Mouse (Mus musculus) heart, adult 2 months (tissue): ENCODE results near the gene Unc45a. TPM values are rescaled to one million over a fixed set of nuclear protein-coding genes. Genes with fewer than 3 reads are reported as not detected.

Source experiments
- DNase-seq, 2 experiments: peaks; one replicate each; pipeline ENCODE4 v3.0.0; 2021
- H3K27ac ChIP-seq: fragments of 200-600 bp; 2 replicates; pipeline ENCODE4 v1.8.1; 2022
- H3K27me3 ChIP-seq: fragments of 200-500 bp; 2 replicates; pipeline ENCODE4 v1.6.1; 2012; ENCODE audit warnings: mild to moderate bottlenecking, low read length, inconsistent platforms, mixed read lengths; ENCODE audit not compliant: control insufficient read depth, insufficient read depth
- H3K36me3 ChIP-seq: fragments of 200-500 bp; 2 replicates; pipeline ENCODE4 v1.6.1; 2012; ENCODE audit warnings: low read length, inconsistent platforms; ENCODE audit not compliant: control insufficient read depth, insufficient read depth
- H3K4me1 ChIP-seq: fragments of 200-500 bp; 2 replicates; pipeline ENCODE4 v1.6.1; 2011; ENCODE audit warnings: low read length; ENCODE audit not compliant: control insufficient read depth, insufficient read depth
- H3K4me3 ChIP-seq: fragments of 200-600 bp; 2 replicates; pipeline ENCODE4 v1.8.1; 2022
- H3K79me2 ChIP-seq: fragments of 200-500 bp; replicated peaks from 2 replicates; pipeline ENCODE4 v1.6.1; 2012; ENCODE audit warnings: mild to moderate bottlenecking, inconsistent platforms, low read length, moderate library complexity, mixed read lengths; ENCODE audit not compliant: control insufficient read depth, insufficient read depth
- H3K9ac ChIP-seq: fragments of 200-500 bp; 2 replicates; pipeline ENCODE4 v1.6.1; 2012; ENCODE audit warnings: low read depth, mild to moderate bottlenecking, control low read depth, inconsistent platforms, low read length, mixed read lengths
- CTCF ChIP-seq: fragments of 200-600 bp; IDR thresholded peaks from 2 replicates; pipeline ENCODE4 v1.8.1; 2022; ENCODE audit warnings: antibody characterized with exemption, mild to moderate bottlenecking, moderate library complexity
- EP300 ChIP-seq: fragments of 200-500 bp; IDR thresholded peaks from 2 replicates; pipeline ENCODE4 v1.6.1; 2011; ENCODE audit warnings: low read depth, low read length, control low read depth; ENCODE audit not compliant: insufficient read depth
- POLR2A ChIP-seq: fragments of 200-500 bp; IDR thresholded peaks from 2 replicates; pipeline ENCODE4 v1.6.1; 2011; ENCODE audit warnings: mild to moderate bottlenecking, low read depth, low read length, control low read depth; ENCODE audit not compliant: insufficient read depth
- WGBS: fragments of 180-500 bp; shearing (Covaris S2); methylation state at CpG from one replicate; pipeline ENCODE4 v1.1.7; 2018; 5-methylcytosine and 5-hydroxymethylcytosine counted together
- intact Hi-C: fragments of 180-260 bp; cut with DNase I; formaldehyde crosslinking; loops from one replicate; pipeline ENCODE4 v1.15.1; 2025
- polyA plus RNA-seq: library from polyadenylated mRNA; depleted of rRNA; stranded (reverse); fragments of >200 nt; gene quantifications from 2 replicates; pipeline ENCODE4 v1.2.3, GENCODE M21; 2012
- total RNA-seq, 2 experiments: library from RNA; stranded (reverse); gene quantifications; 2 replicates each; pipeline ENCODE4 v1.2.3; 2021

Unc45a gene
- total and polyA plus RNA-seq, 3 experiments, result 15.8 to 24.0 (median 16.8) TPM

DNA sequence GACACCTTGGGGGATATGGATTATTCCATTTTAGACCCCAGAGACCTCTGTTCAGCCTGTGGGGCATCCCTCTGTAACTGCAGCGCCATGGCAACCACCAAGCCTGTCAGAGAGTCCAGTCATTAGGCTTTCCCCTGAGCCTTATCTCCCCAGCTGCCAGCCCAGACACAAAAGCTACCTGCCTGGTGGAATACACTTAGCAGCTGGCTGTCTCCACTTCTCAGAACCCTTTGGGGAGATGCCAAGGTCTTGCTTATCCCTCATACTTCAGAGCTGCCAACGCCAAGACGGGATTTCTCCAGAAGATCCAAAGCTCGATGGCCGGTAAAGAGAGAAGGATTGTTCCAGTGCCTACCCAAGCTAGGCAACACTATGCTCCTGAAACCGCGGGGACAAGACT, 988 bp upstream of the Unc45a start:
- no peaks in the 10 kb centered on the region for H3K36me3 ChIP-seq
- no peaks in the 10 kb centered on the region for H3K27me3 ChIP-seq
- peaks cover 11% of the 10 kb centered on the region for H3K4me1 ChIP-seq
- H3K79me2 ChIP-seq, result no peaks in the 10 kb centered on the region
- no peak overlapping the region for H3K27ac ChIP-seq
- no peak overlapping the region for H3K9ac ChIP-seq
- TF ChIP-seq CTCF, result no peak
- TF ChIP-seq POLR2A, result no peak
- TF ChIP-seq EP300, result no peak
- 61% methylated on average over 7 of the region's 7 CpGs for WGBS
- no peak overlapping the region for H3K4me3 ChIP-seq
- intact Hi-C loops, result loop anchor here (1.0 kb wide), 2 partner anchors 17 to 29 kb away; partner anchors contain the start of gene Rccd1
- DNase-seq, result no peak

DNA sequence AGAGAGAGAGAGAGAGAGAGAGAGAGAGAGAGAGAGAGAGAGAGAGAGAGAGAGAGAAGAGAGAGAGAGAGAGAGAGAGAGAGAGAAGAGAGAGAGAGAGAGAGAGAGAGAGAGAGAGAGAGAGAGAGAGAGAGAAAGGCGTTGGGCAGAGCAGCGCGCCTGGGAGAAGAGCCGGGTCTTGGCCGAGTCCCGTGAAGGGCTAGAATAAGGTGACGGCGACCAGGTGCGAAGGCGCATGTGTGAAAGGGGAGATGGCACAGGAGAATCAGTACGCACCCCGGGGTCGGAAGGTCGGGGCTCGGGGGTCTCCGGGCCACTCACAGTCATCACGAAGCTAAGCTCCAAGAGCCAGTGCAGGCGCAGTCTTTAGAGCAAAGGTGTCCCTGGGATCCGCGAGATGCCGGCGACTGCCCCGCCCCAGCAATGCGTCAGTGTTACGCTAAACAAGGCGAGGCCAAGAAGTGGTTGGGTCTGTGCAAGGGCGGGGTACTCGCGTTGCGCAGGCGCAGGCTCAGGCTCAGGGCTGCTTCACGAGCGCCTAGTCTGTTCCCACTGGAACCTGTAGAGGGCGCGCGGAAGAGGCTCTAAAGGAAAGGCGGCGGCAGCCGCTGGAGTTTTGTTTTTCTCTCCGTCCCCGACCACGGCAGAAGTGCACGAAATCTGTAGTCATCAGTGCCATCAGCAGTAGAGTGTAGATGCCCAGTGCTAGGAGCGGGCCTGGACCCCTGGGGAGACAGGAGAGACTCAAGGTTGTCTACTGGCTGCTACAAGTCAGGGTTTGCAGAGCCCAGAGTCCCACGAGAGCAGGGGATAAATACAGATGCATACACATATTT, 794 bp downstream of the Unc45a start:
- peak; percentile 97 to 98 for DNase-seq
- Histone ChIP-seq H3K79me2 (no peaks in the 10 kb centered on the region), H3K4me1 (peaks cover 11% of the 10 kb centered on the region), H3K4me3 (peak overlapping the region; percentile 68), H3K36me3 (no peaks in the 10 kb centered on the region), H3K27me3 (no peaks in the 10 kb centered on the region), H3K9ac (peak overlapping the region; percentile 83), H3K27ac (peak overlapping the region; percentile 95)
- under 1% methylated on average over 45 of the region's 45 CpGs for WGBS
- intact Hi-C loops, result no loop called here
- peak; percentile 93 for TF ChIP-seq POLR2A
- TF ChIP-seq EP300, result peak; percentile 86
- peak; percentile 93 for TF ChIP-seq CTCF

DNA sequence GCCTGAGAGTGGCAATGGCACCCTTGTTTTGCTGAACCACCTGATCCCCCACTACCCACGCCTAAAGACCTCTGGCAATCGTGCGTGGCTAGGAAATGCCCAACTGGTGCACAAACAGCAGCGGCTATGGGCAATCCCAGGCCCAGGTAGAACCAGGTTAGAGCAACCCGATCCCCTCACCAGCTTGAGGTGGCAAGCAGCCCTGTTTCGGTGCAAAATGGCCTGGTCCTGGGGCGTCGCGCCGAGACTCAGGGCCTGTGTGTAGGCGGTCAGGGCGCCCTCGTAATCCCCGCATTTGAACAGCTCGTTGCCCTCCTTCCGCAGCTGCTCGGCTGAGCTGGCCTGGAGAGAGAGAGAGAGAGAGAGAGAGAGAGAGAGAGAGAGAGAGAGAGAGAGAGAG, 1.4 kb downstream of the Unc45a start:
- TF ChIP-seq CTCF, result no peak
- no peak for TF ChIP-seq POLR2A
- TF ChIP-seq EP300, result no peak
- Histone ChIP-seq H3K9ac (peak overlapping the region; percentile 57), H3K4me1 (peaks cover 11% of the 10 kb centered on the region), H3K4me3 (peak overlapping the region; percentile 68), H3K36me3 (no peaks in the 10 kb centered on the region), H3K27ac (peak overlapping the region; percentile 71), H3K27me3 (no peaks in the 10 kb centered on the region), H3K79me2 (no peaks in the 10 kb centered on the region)
- WGBS, result 10% methylated on average over 17 of the region's 17 CpGs
- DNase-seq, result peak; percentile 36 to 58
- intact Hi-C loops, result no loop called here

DNA sequence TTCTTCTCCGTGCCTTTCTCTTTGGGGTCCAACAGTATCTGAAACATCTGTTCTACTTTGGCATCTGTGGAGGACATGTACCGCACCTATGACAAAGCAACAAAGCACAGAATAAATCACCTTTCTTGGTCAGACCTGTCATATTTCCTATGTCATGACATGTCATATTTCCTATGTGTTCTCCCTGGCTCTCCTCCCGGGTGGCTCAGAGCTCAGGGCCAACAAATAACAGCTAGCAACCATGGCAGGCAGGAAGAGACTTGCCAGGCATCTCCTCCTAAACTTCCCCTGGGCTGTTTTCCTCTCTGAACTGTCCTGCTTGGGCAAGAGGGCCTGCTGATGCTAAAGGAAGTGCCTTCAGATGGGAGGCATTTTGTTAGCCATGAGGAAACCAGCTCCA, 3.9 kb downstream of the Unc45a start:
- intact Hi-C loops, result no loop called here
- no peaks in the 10 kb centered on the region for H3K36me3 ChIP-seq
- WGBS, result 81% methylated on average over 3 of the region's 3 CpGs
- H3K79me2 ChIP-seq, result no peaks in the 10 kb centered on the region
- no peak for DNase-seq
- H3K9ac ChIP-seq, result no peak overlapping the region
- H3K27me3 ChIP-seq, result no peaks in the 10 kb centered on the region
- H3K4me3 ChIP-seq, result no peak overlapping the region
- TF ChIP-seq POLR2A (no peak), CTCF (no peak), EP300 (no peak)
- no peak overlapping the region for H3K27ac ChIP-seq
- H3K4me1 ChIP-seq, result peaks cover 7% of the 10 kb centered on the region

DNA sequence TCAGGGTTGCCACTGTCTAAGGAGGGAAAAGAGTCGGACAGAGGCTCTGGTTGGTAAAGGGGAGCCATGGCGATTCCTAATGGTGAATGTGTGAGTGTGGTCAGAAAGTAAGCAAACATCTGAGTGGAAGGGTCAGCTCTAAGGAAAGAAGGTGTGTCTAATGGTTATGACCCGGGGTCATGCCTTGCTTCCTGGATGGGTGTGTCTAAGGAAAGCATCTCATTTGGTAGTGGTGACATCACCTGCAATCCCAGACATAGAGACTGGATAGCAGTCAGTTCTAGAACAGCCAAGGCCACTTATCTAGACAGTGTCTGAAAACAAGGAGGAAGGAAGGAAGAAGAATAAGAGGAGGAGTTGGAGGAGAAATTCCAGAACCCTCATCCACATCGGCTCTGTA, 6.0 kb downstream of the Unc45a start:
- Histone ChIP-seq H3K4me1 (peaks cover 5% of the 10 kb centered on the region), H3K4me3 (no peak overlapping the region), H3K27me3 (no peaks in the 10 kb centered on the region), H3K36me3 (no peaks in the 10 kb centered on the region), H3K27ac (no peak overlapping the region), H3K9ac (no peak overlapping the region), H3K79me2 (no peaks in the 10 kb centered on the region)
- intact Hi-C loops, result no loop called here
- TF ChIP-seq POLR2A (no peak), EP300 (no peak), CTCF (no peak)
- 64% methylated on average over 4 of the region's 4 CpGs for WGBS
- DNase-seq, result no peak

DNA sequence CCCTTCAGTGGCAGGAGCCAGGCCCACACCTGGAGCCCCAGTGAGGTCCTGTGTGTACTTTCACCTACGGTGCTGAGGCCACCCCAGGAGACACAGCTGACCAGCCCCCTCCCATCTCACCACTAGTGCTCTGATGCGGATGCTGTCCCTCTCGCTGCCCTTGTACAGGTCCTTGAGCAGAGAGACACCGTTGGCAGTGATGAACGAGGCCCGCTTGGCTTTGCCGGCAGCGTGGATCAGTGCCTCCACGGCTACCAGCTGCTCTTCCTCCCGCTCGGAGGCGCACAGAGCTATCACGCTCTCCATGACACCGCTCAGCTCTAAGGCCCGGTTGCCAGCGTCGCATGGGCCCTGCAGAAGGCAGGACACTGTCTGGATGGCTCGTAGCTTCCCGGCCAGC, 9.4 kb downstream of the Unc45a start:
- TF ChIP-seq EP300 (no peak), CTCF (no peak), POLR2A (no peak)
- H3K4me3 ChIP-seq, result no peak overlapping the region

More for the DNA sequence above, 9.4 kb downstream of the Unc45a start:
- Histone ChIP-seq H3K27ac (no peak overlapping the region), H3K79me2 (no peaks in the 10 kb centered on the region), H3K4me1 (no peaks in the 10 kb centered on the region), H3K36me3 (no peaks in the 10 kb centered on the region), H3K9ac (no peak overlapping the region), H3K27me3 (no peaks in the 10 kb centered on the region)
- intact Hi-C loops, result no loop called here
- 96% methylated on average over 19 of the region's 19 CpGs for WGBS
- DNase-seq, result no peak
